Mouse (Mus musculus) forebrain, postnatal 0 days (tissue): ENCODE data around the gene Jmjd6. TPM values are rescaled to one million over a fixed set of nuclear protein-coding genes. Genes with fewer than 3 reads are reported as not detected.
A peak's percentile ranks its signal among the peaks of the same experiment; 100 is the strongest.
"Not testable (repeated sequence)": the region's sequence is repeated elsewhere in the genome, so short reads cannot be mapped to it uniquely, and the experiment has no call there.

Experiments used
- ATAC-seq: fragments of 200-750 bp; cut with Nextera tagmentation; 2 replicates; pipeline ENCODE4 v1.8.0; 2017; ENCODE audit warnings: mild to moderate bottlenecking, moderate library complexity
- DNase-seq: peaks from one replicate; pipeline ENCODE4 v3.0.0-alpha.2; 2015
- H3K27ac ChIP-seq: fragments of 300-500 bp; sonication (generic); 2 replicates; pipeline ENCODE4 v1.5.1; 2014; ENCODE audit warnings: low read depth, mild to moderate bottlenecking, antibody characterized with exemption, low read length, moderate library complexity, mixed read lengths
- H3K27me3 ChIP-seq: fragments of 300-500 bp; sonication (generic); 2 replicates; pipeline ENCODE4 v1.6.1; 2014; ENCODE audit warnings: mild to moderate bottlenecking, low read length, mixed read lengths; ENCODE audit not compliant: insufficient read depth
- H3K36me3 ChIP-seq: fragments of 300-500 bp; sonication (generic); 2 replicates; pipeline ENCODE4 v1.6.1; 2014; ENCODE audit warnings: mild to moderate bottlenecking, moderate library complexity; ENCODE audit not compliant: insufficient read depth
- H3K4me1 ChIP-seq: fragments of 300-500 bp; sonication (generic); 2 replicates; pipeline ENCODE4 v1.6.1; 2014; ENCODE audit warnings: antibody characterized with exemption; ENCODE audit not compliant: insufficient read depth
- H3K4me2 ChIP-seq: fragments of 300-500 bp; sonication (generic); 2 replicates; pipeline ENCODE4 v1.6.1; 2014; ENCODE audit warnings: low read depth, mild to moderate bottlenecking, moderate library complexity
- H3K4me3 ChIP-seq: fragments of 300-500 bp; sonication (generic); 2 replicates; pipeline ENCODE4 v1.5.1; 2014; ENCODE audit warnings: low read depth, low read length, mixed read lengths
- H3K9ac ChIP-seq: fragments of 300-500 bp; sonication (generic); 2 replicates; pipeline ENCODE4 v1.6.1; 2014; ENCODE audit warnings: mild to moderate bottlenecking
- H3K9me3 ChIP-seq: fragments of 300-500 bp; sonication (generic); 2 replicates; pipeline ENCODE4 v1.6.1; 2016; ENCODE audit warnings: low read length
- CTCF ChIP-seq: sonication (generic); IDR thresholded peaks from 2 replicates; pipeline ENCODE4 v1.5.1; 2016; ENCODE audit warnings: antibody characterized with exemption, control low read depth, low read depth
- WGBS: fragments of 180-500 bp; shearing (Covaris S2); extraction: QIAGEN DNeasy Blood & Tissue Kit; methylation state at CpG from one replicate; pipeline ENCODE4 v1.1.7; 2014; 5-methylcytosine and 5-hydroxymethylcytosine counted together
- polyA plus RNA-seq: library from polyadenylated mRNA; unstranded; fragments of >200 nt; fragmentation: Nextera tagmentation; extraction: Ambion mirVana; gene quantifications from 2 replicates; pipeline ENCODE4 v1.2.1, GENCODE M21; 2015
- total RNA-seq: library from RNA; depleted of rRNA; stranded (reverse); fragments of >200 nt; gene quantifications from 2 replicates; pipeline ENCODE4 v1.2.3, GENCODE M21; 2014

Gene Jmjd6
- total and polyA plus RNA-seq, 2 experiments from 2014 or later = 41.4 to 48.1 TPM

DNA sequence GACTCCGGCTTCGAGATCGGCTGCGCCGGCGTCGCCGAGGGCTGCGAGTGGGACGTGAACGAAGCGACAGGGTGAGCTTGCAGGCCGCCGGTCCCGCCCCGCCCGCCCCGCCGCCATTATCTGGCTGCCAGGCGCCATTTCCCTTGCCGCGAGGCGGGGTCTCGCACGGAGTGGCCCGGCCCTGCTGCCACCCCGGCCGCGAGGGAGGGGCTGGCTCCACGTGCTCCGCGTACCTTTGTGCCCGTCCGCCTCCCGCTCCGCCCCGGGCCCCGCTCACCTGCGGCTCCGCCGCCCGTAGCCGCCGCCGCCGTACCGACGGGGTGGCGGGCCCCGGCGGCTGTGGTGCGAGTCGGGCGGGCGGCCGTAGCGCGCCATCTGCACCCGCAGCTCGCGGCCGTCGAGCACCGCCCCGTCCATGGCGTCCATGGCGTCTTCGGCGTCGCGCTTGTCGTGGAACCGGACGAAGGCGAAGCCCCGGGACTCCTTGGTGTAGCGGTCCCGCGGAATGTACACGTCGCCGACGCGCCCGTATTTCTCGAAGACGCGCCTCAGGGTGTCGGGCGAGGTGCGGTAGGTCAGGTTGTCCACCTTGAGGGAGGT, 9.1 kb upstream of the Jmjd6 start, which contains the start of gene Mfsd11:
Mfsd11 (plus strand) TSS at position 150 of the 600 bp plus-strand sequence.
- H3K27me3 ChIP-seq = no peaks in the 10 kb centered on the region
- H3K36me3 ChIP-seq = peaks cover 9% of the 10 kb centered on the region
- H3K4me3 ChIP-seq = peak within 1 kb of the TSS; percentile 99
- DNase-seq (peak; percentile 75), ATAC-seq (peak; percentile 58)
- H3K27ac ChIP-seq = peak within 1 kb of the TSS; percentile 99
- H3K4me1 ChIP-seq = peaks cover 20% of the 10 kb centered on the region
- H3K4me2 ChIP-seq = peak within 1 kb of the TSS; percentile 76
- 4% methylated on average over 76 of the region's 91 CpGs for WGBS
- peak within 1 kb of the TSS; percentile 95 for H3K9ac ChIP-seq
- no peak for TF ChIP-seq CTCF
- no peaks in the 10 kb centered on the region for H3K9me3 ChIP-seq

DNA sequence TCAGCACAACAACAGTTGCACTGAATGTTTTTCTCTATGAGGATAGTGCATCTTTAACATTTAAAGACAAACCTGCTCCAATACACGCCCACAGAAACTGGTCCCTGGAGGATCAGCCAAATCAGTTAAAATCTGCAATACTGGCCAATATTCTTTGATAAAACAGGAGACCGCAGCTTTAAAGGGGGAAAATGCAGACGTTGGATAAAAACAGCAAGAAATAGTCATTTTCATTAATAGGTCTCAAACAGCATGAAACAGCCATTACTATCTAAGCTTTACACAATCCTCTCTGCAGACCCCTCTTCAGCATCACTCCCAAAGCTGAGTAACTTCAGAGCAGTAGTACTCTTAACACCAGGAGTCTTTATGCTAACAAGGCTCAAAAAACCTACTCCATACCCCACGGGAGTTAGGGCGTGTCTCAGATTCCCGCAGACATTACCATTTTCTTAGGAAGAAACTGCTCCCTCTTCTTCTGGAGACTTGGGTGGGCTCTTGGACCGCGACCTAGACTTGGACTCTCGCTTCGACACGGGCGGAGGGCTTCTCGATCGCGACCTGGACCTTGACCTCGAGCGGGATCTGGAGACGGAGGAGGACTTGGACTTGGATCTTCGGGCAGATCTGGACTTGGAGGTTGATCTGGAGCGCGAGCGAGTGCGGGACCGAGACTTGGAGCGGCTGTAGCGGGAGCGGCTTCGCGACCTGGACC, 8.5 kb upstream of the Jmjd6 start:
- no peaks in the 10 kb centered on the region for H3K27me3 ChIP-seq
- WGBS = 1% methylated on average over 29 of the region's 29 CpGs
- peak overlapping the region; percentile 99 for H3K4me3 ChIP-seq
- no peak for DNase-seq
- H3K27ac ChIP-seq = peak overlapping the region; percentile 99
- no peak for ATAC-seq
- peak overlapping the region; percentile 95 for H3K9ac ChIP-seq
- H3K4me2 ChIP-seq = peak overlapping the region; percentile 76
- TF ChIP-seq CTCF = no peak
- H3K4me1 ChIP-seq = peaks cover 20% of the 10 kb centered on the region
- H3K9me3 ChIP-seq = no peaks in the 10 kb centered on the region
- H3K36me3 ChIP-seq = peaks cover 9% of the 10 kb centered on the region

- no peak overlapping the region for H3K27ac ChIP-seq
- no peaks in the 10 kb centered on the region for H3K9me3 ChIP-seq
- TF ChIP-seq CTCF = no peak
- ATAC-seq = no peak
- H3K9ac ChIP-seq = peak overlapping the region; percentile 95
- WGBS = 20% methylated on average over 6 of the region's 6 CpGs
- peaks cover 20% of the 10 kb centered on the region for H3K4me1 ChIP-seq
- H3K4me2 ChIP-seq = peak overlapping the region; percentile 76
- peaks cover 9% of the 10 kb centered on the region for H3K36me3 ChIP-seq
- no peak for DNase-seq
- peak overlapping the region; percentile 99 for H3K4me3 ChIP-seq
- no peaks in the 10 kb centered on the region for H3K27me3 ChIP-seq
Measured at GRCm38 (mm10) chr11:116850833-116851477, 7.7 kb upstream of the Jmjd6 start.

GRCm38 (mm10) chr11:116850085-116850484, 6.8 kb upstream of the Jmjd6 start:
- ATAC-seq (no peak), DNase-seq (no peak)
- Histone ChIP-seq H3K36me3 (peaks cover 9% of the 10 kb centered on the region), H3K4me3 (no peak overlapping the region), H3K9ac (no peak overlapping the region), H3K9me3 (no peaks in the 10 kb centered on the region), H3K4me2 (peak overlapping the region; percentile 76; the same call in 1 of the 2 replicates), H3K27me3 (no peaks in the 10 kb centered on the region), H3K27ac (no peak overlapping the region), H3K4me1 (peaks cover 18% of the 10 kb centered on the region)
- TF ChIP-seq CTCF = no peak
- 45% methylated on average over 4 of the region's 4 CpGs for WGBS

GRCm38 (mm10) chr11:116849587-116849986, 6.3 kb upstream of the Jmjd6 start:
- ATAC-seq (no peak), DNase-seq (no peak)
- Histone ChIP-seq H3K4me1 (peaks cover 13% of the 10 kb centered on the region; the same call in 1 of the 2 replicates), H3K27me3 (no peaks in the 10 kb centered on the region), H3K9me3 (no peaks in the 10 kb centered on the region), H3K4me2 (no peak overlapping the region), H3K36me3 (peaks cover 9% of the 10 kb centered on the region), H3K4me3 (no peak overlapping the region), H3K9ac (no peak overlapping the region), H3K27ac (no peak overlapping the region)
- no peak for TF ChIP-seq CTCF

DNA sequence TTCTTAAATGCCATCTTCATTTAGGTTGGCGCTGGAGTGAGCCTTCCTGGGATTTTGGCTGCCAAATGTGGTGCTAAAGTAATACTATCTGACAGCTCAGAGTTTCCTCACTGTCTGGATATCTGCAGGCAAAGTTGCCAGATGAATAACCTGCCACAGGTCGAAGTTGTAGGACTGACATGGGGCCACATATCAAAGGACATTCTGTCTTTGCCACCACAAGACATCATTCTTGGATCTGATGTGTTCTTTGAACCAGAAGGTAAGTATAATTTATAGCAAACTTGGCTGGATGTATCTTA, 5.6 kb upstream of the Jmjd6 start:
- not testable (repeated sequence) for ATAC-seq, H3K36me3 ChIP-seq, DNase-seq, H3K9ac ChIP-seq, H3K9me3 ChIP-seq, H3K27me3 ChIP-seq, H3K4me3 ChIP-seq, H3K27ac ChIP-seq, H3K4me2 ChIP-seq
- WGBS = 62% methylated on average over 2 of the region's 2 CpGs
- peaks cover 13% of the 10 kb centered on the region; the same call in 1 of the 2 replicates for H3K4me1 ChIP-seq
